Mouse (Mus musculus) gastrocnemius, postnatal 10 days (tissue): ENCODE measurements around the gene Rb1. TPM values are rescaled to one million over a fixed set of nuclear protein-coding genes. Genes with fewer than 3 reads are reported as not detected.

Source experiments
- DNase-seq: peaks from one replicate; pipeline ENCODE4 v3.0.0; 2021; ENCODE audit warnings: mixed read lengths
- total RNA-seq, 2 experiments: library from RNA; stranded (reverse); gene quantifications; 2 replicates each; pipeline ENCODE4 v1.2.3; 2021

Gene Rb1
- total RNA-seq, 2 experiments from 2014 or later, result 24.7 to 31.0 TPM

DNA sequence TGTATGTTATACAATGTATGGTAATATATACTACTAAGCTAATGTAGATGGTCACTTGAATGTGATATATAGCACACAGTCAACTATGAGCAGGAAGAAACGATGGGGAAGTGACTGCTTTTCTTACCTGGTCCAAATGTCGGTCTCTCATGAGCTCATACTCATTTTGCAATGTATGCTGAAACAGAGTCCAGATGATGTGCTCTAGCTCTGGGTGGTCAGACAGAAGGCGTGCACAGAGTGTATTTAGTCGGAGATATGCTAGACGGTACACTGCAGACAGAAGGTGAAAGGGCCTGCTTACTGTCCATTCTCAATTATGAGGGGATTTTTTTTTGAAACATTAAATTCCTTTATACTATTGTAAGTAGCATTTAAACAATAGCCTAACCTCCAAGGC is 114.1 kb downstream of the Rb1 start:
- DNase-seq, result no peak

DNA sequence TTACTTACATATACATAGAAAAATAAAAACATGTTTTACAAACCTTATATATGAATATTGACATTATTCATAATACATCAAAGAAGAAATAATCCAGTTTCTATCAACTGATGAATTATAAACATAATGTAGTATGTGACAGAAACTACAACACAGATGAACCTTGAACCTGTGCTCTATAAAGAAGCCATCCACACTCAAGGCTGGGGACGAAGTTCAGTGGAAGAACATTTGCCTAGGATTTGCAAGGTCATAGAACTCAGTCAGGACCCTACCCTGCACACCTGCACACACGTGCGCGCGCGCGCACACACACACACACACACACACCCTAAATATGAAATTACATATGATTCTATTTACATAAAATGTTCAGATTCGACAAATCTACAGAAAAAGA is 115.4 kb downstream of the Rb1 start:
- no peak for DNase-seq

DNA sequence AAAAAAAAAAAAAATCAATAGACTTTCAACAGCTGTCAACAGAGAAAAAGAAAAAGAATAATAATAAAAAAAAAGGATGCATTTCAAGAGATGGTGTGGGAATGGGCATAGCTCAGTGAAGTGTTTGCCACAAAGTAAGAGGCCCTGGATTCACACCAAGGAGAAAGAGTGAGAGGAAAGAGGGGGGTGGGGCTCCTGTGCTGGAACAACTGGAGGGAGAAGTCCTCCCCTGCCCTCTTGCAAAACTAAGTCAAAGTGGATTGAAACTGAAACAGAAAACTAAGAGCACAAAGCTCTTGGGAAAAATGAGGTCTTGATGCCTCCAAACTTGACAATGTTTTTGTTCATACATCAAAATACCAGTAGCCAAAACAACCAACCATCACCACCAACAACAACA is 116.4 kb downstream of the Rb1 start:
- no peak for DNase-seq

DNA sequence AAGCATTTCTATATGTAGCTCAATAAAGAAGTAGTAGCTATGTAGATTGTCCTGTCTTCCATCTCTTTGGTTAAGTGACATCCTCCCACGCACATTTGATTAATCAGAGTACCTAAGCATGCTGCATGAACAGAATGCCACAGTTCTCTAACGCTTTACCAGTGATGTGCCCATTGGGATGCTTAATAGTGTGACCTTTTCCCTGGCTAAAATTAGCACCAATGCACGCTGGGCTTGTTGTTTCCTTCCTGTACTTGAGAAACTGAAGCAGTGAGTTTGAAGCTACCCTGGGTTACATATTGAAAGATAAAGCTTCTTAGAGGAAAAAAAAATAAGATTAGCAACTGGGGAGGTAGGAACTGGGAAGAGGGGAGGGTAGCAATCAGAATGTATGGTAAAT is 121.6 kb downstream of the Rb1 start:
- no peak for DNase-seq

DNA sequence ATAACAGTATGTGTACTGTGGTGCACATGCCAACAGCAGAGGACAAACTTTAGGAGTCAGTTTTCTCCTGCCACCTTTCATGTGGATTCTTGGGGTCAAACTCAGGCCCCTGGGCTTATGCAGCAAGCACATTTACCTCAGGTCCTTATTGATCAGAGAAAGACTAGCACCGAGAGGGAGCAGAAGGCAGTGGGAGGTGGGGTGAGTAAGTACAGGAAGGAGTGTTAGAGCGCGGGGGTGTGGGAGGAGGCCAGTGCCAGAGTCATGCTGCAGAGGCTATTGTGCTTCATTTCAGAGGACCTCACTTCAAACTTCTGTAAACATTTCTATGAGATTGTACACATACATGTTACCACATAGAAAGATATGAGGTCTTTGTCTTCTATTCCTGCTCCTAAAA is 124.2 kb downstream of the Rb1 start:
- DNase-seq, result no peak

DNA sequence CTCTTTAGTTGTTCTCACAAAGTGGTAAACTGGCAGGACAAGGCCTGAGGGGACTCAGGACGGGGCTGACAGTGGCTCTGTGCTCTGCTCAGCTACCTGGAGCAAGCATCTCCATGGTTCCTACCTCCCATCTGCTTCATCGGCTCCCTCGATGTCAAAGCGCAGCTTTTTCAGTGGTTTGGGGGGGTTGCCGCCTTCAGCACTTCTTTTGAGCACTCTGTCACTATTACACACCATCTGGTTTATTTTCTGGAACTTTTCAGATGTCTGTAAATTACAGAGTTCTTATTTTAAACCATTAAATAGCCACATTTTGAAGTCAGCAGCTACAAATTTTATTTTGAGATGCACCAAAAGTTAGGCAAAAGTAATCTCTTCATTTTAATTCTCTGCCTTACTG is 126.6 kb downstream of the Rb1 start:
- DNase-seq, result no peak

DNA sequence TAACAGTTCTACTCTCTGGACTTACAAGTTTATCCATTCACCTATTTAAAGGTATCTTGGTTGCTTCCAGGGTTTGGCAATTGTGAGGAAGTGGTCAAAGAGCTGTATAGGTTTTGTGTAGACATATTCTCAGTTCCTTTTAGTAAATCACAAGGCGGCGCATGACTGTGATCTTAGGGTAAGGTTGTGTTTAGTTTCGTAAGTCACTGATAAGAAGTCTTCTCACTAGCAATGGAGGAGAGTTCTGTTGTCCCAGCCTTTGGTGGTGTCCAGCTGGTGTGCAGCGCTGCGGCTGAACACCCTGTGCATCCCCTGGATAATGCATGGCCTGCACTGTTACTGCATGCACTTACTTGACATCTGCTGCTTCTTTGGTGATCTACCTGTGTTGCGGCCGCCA is 138.7 kb downstream of the Rb1 start:
- DNase-seq, result no peak

DNA sequence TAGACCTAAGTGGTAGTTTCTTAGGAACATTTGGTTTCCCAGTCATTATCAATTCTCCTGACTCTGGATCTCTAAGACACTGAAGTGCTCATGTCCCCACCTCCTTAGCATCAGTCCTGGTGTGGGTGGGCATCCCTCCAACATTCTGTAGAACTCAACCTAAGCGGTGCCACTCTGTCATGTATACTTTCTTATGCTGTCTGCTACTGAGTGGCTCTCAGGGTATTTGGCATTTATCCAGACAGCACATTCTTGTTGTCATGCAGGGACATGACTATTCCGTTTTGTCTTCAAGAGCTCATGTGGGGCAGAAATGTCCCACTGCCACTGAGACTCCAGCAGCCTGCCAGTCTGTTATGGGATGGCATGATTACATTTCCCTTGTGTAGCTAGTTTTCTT is 144.5 kb downstream of the Rb1 start:
- no peak for DNase-seq

DNA sequence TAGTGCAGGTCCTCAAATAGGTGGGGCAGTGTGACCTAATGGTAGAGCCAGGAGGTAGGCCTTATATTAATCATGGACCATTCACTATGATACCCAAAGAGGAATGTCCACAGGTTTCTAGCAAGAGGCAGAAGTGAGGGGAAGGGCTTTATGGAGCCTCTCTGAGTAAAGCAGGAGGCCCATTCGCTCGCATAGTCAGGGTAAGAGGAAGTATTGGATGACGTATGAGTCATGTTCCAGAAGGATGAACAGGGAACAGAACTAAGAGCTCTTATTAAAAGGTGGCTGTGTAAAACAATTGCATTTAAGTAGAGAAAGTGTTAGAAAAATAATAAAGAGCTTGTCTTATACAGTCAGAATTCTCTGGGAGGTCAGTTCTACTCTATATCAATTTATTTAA is 145.0 kb downstream of the Rb1 start:
- DNase-seq, result no peak

DNA sequence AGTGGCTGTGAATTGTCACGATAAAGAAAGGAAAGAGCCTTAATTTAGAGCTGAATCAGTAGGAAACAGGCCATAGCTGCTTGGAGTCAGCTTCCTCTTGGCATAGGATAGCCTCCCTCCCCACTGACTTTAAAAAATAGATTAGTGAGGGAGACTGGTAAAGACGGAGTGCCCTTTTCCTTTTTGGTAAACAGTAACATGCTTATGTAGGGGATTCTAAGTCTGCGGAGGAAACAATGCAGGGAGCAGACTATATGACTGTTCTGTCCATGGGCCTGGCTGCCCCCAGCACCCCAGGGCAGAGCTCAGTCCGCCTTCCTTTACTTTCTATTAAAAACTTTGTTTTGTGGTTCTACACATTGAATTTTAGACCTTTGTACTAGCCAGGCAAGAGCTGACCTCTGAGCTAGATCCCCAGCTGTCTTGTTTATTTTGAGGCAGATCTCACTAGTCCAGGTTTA is 146.4 kb downstream of the Rb1 start:
- DNase-seq, result no peak

DNA sequence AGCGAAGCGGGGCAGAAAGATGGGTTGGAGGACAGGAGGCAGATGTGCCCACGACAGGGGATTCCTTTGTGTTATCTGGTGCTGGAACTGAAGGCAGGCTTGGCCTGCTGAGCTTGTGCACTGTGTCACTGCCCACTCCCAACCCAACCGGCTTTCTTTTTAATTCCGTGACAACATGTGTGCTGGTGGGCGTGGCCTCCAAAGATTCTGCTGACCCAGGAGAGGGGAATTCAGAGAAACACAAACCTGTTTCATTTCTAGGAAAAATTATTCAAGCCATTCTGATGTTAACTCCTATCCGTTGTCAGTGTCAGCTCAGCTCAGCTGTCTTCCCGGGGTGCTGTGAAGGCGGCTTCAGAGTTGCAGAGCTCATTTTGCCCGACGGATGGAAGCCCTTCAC is 147.7 kb downstream of the Rb1 start:
- DNase-seq, result no peak

DNA sequence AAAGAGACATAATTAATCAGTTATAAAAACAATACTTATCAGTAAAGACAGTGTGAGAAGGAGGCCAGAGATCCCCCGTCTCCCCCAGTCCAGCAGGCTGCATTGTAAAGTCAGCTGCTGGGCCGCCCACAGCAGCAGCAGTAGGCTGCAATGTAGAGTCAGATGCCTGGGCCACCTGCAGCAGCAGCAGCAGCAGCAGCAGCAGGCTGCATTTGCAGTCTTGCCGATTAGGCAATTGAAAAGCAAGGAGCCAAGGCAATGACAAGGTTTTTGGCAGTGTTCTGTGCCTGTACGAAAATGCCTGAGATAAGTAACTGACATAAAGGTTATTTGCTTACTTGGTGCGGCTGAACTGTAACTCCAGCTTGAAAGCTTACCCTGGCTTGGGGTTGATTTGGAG is 149.4 kb downstream of the Rb1 start:
- no peak for DNase-seq

DNA sequence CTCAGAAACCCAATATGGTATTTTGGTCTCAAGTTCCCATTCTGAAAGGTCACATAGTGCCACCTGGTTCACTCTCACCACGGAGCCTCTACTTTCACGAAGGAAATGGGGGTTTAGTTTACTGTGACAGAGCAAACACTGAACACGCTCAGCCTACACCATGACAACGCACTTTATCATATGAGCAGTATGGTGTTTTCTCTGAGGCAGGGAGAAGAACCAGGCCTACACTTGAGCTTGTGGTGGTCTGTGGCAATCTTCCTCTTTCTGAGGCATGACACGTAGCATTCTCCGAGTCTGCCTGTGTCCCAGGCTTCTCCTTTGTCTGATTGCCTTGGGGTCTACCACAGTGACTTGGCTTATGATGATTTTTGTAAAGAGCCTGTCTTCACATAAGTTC is 149.8 kb downstream of the Rb1 start:
- no peak for DNase-seq

DNA sequence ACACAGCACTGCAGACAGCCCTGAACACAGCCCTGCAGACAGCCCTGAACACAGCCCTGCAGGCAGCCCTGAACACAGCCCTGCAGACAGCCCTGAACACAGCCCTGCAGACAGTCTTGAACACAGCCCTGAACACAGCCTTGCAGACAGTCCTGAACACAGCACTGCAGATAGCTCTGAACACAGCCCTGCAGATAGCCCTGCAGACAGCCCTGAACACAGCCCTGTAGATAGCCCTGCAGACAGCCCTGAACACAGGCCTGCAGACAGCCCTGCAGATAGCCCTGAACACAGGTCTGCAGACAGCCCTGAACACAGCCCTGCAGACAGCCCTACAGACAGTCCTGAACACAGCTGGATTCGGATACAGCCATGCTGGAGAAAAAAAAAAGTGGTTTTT is 150.6 kb downstream of the Rb1 start:
- no peak for DNase-seq

DNA sequence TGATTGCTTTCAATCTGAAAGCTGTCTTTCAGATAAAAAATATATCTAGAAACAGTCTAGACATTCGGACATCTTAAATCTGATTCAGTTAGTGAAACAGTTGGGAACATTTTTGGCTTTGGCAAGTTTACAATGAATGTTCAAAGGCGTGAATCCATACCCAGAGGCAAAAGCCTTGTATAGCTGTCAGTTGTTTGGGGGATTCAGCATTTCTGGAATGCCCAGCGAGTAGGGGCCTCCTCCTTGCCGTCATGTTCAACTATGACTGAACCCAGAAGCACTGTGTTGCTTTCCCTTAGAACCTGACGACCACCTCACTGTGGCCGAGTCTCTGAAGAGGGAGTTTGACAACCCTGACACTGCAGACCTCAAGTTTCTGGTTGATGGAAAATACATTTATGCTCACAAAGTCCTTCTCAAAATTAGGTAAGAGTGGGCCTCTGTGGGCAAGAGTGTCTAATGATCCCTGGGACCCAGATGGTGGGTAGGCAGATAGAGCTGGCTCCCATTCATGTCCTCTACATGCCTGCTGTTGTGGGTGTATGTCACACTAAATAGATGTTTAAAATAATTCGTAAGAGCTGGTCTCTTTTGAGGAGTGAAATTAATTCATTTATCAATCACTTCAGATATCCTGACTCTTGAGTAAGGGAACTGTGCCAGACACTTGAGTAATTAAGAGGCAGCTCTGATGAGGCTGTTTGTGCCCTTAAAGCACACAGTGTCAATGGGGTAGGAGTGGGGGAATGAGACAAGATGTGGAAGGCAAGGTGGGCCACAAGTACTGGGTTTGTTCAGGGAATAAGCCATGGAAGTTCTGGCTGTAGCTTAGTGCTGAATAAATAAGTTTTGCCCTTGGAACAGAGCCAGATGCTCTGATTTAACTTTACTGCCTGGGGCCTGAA is 151.3 kb downstream of the Rb1 start:
- DNase-seq, result no peak

DNA sequence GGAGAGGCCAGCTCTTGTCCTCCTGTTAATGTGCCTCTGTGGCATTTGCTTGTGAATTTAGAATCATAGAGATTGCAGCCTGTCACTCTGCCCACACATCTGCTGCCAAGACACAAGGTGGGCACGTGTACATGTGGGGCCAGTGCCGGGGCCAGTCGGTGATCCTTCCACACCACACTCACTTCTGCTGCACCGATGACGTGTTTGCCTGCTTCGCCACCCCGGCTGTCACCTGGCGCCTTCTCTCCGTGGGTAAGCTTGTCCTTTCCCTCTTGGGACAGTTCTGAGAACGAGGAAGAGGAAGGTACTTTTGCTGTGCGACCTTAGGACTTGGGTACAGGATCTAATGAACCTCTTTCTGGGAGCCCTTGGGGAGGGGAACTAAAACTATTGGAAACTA is 152.0 kb downstream of the Rb1 start:
- DNase-seq, result no peak

DNA sequence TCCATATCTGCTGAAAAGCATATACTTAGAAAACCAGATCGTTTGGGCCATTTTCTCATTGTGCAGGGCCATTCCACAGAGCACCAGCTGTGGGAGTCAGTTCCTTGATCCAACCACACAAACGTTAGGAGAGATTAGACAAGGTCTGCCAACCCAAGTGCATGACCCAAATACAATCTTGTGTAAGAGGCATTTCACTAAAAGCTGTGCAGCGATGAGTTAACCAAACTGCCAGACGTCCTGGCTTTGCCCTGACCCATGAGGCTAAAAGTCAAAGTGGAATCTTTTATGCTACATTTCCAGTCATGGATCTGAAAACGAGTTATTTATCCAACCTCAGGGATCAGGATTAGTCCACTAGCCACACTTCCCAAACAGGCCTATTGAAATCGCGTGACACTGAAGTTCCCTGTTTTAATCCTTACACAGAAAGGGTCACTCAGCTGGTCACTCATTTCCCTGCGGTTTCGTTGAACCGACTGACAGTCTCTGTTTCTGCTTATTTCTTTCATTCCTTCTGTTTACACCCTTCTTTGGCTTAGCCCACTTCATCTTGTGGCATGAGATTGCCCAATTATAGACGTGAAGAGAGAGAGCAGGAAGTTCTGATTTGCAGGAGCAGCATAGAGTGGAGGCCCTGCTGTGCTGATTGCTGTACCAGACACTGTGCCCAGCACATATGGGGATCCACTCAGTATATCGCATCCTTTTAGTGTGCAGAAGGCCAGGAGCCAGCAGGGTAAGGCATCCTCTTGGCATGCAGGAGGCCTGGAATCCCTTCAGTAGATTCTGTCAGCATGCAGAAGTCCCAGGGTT is 153.2 kb downstream of the Rb1 start:
- DNase-seq, result no peak

DNA sequence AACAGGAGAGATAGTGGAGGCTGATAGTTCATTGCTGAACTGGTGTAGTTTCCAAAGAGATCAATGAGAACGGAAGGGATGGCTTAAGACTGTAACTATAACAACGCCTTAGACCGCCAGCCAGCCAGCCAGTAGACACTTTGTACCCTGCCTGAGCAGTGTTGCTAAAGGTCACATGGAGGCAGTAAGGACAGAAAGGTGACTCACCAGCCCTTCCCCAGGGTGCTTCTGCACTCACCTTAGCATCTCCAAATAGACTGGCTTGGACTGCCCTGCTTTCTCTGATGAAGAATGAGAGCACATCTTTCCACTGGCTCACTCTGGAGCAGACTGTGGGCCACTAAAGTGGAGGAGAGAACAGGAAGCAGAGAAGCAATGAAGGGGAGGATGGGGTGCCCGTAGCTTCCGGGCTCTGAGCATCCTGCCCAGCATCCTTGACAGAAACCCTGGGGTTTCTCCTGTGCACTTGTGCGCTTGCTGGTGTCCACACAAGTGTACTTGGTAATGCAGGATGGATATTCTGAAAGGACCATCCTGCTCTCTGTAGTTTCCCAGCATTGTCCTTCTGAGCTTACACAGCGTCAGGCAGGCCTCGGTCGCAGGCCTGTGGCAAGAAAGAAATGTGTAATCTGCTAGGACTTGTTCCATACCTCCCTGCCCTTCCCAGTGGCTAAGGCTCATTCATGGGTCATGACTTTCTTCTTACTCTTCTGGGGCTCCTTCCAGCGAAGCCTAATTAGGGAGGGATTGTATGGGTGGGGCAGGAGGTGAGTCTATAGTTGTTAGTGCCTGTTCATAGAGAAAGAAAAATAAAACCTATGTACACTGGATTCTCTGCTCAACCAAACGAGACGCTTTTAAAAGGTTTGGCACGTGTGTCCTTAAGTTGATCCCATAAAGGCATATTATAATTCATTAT is 155.4 kb downstream of the Rb1 start:
- DNase-seq, result no peak

DNA sequence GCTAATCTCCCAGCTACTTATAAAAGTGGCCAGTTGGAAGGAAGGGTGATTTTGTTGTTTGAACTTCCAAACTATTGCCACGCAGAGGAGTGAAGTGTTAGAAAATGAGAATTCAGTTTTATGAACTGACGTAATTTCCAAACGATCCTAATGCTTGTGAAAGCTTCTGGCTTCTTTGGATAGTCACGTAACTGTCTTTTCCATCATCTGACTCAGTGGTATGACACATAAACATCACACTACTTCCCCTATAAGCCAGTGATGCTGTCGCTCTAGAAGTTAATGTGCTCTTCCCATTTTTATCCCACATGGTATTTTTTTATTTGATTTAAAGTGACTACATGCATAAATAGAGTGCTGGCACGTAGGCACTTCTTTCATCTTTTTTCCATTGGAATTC is 157.0 kb downstream of the Rb1 start:
- no peak for DNase-seq

DNA sequence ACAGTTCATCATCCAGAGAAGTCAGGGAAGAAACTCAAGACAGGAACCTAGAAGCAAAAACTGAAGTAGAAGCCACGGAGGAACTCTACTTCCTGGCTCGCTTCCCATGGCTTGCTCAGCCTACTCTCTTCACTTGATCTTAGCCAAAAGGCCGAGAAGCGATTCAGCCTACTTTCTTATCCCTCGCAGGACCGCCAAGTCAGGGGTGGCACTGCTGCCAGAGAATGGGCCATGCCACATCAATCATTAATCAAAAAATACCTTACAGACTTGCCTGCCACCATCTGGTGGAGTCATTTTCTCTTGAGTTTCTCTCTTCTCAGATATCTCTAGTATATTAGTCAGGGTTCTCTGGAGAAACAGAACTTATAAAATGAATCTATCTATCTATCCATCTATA is 160.5 kb downstream of the Rb1 start:
- DNase-seq, result no peak

DNA sequence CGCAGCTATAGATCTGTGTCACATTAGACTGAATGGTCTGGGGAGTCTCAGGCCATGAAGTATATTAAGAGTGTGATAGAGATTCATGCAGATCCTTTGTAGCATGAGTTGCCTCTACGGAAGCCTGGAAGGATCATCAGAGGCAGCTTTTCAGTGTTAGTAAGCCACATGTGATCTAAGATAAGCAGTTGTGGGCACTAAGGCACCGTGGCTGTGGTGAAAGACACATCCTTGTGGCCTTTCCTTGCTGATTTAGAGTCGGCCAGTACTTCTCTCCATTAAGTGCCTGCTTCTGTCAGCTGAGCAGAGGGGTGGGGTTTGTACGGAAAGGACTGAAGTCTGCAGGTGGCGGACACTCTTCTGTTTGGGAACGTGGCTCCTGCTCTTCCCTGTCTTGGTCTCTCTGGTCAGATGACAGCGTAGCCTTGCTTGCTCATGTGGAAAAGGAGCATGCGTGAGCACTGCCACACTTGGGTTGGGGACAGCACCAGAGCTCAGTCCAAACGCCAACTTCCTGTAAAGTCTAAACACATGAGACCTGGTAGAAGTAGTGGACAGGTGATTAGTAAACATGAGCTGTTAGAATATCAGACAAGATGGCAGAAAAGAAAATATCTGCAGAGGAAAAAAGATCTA is 162.1 kb downstream of the Rb1 start:
- no peak for DNase-seq

DNA sequence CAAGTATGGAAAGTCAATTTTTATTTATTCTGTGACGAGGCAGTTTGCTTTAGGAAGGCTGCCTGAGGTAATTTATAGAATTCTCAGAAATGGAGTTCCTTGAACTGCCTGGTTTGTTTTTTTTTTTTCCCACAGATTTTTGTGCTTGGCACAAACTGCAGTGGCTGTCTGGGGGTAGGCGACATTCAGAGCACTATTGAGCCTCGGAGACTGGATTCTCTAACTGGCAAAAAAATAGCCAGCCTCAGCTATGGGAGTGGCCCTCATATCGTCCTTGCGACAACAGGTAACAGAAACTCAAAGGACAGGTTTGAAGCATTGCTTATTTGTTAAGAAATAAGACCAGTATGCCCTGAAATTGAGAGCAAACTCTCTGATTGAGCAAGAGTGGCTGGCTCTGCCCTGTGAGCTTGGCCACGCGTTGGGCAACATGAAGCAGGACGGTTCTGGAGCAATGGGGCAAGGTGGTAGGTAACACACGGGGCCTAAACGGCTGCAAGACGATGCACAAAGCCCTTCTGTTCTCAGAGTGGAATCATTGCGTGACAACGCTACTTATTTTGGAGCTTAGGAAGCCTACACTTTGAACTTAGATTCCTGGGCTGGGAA is 163.3 kb downstream of the Rb1 start:
- DNase-seq, result no peak
